Mouse (Mus musculus): ENCODE data around the gene Cngb1. TPM values are rescaled to one million over a fixed set of nuclear protein-coding genes. Genes with fewer than 3 reads are reported as not detected.
A peak's percentile ranks its signal among the peaks of the same experiment; 100 is the strongest.

Cngb1 gene
- polyA plus RNA-seq, 1 experiment from 2014 or later = 0.28 TPM

DNA sequence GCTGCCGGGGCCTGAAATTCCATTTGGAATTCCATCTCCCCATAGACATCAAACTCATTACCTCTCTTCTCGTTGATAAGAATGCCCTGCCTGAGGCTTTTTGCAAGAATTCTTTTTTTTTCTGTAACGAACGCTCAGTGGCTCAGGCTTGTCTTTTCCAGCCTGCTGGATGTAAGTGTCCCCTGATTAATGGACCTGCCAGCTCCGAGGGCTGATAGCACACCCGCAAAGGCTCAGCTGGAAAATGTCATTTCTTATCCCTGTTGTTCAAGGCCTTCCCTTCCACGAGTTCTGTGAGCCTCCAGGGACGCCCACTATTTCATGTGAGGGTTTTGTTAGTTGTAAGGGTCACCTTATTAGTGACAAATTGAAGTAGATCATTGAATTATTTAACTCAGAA is 100.4 kb downstream of the Cngb1 start:
- Histone ChIP-seq H3K4me1 (ENCODE audit: insufficient read depth) (no peaks in the 10 kb centered on the region), H3K4me2 (no peak overlapping the region), H3K9me3 (ENCODE audit: low read depth, low read length) (no peaks in the 10 kb centered on the region), H3K27me3 (ENCODE audit: insufficient read depth, low read length) (no peaks in the 10 kb centered on the region), H3K4me3 (ENCODE audit: low read depth, low read length) (no peak overlapping the region), H3K36me3 (ENCODE audit: insufficient read depth) (no peaks in the 10 kb centered on the region), H3K27ac (ENCODE audit: low read depth) (no peak overlapping the region), H3K9ac (no peak overlapping the region)
- ATAC-seq (ENCODE audit: insufficient read depth) = no peak
- TF ChIP-seq CTCF (IDR thresholded peaks at IDR 0.05; ENCODE audit: low read depth) = no peak
- peak; percentile 33 for DNase-seq
- 9% methylated on average over 8 of the region's 8 CpGs for WGBS

DNA sequence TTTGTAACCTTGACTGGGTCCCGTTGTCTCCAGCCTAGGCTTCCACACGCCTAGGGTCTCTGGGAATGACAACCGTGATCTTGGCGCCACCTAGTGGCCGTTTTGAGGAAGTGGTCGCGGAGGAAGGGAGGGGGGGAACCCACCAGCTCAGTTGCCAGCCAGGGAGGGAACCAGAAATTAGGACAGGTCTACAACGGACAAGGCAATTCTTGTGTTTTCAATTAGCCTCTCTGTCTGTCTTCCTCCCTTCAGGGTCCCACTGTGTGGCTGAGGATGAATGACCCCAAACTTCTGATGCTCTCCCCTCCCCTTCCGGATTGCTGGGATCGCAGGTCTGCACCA is 102.4 kb downstream of the Cngb1 start:
- Histone ChIP-seq H3K36me3 (ENCODE audit: insufficient read depth) (no peaks in the 10 kb centered on the region), H3K9ac (no peak overlapping the region), H3K27ac (ENCODE audit: low read depth) (no peak overlapping the region), H3K9me3 (ENCODE audit: low read depth, low read length) (no peaks in the 10 kb centered on the region), H3K4me2 (no peak overlapping the region), H3K4me3 (ENCODE audit: low read depth, low read length) (no peak overlapping the region), H3K4me1 (ENCODE audit: insufficient read depth) (no peaks in the 10 kb centered on the region), H3K27me3 (ENCODE audit: insufficient read depth, low read length) (no peaks in the 10 kb centered on the region)
- ATAC-seq (ENCODE audit: insufficient read depth) (peak; percentile 81), DNase-seq (peak; percentile 87)
- 15% methylated on average over 10 of the region's 10 CpGs for WGBS
- TF ChIP-seq CTCF (IDR thresholded peaks at IDR 0.05; ENCODE audit: low read depth) = peak; percentile 98

DNA sequence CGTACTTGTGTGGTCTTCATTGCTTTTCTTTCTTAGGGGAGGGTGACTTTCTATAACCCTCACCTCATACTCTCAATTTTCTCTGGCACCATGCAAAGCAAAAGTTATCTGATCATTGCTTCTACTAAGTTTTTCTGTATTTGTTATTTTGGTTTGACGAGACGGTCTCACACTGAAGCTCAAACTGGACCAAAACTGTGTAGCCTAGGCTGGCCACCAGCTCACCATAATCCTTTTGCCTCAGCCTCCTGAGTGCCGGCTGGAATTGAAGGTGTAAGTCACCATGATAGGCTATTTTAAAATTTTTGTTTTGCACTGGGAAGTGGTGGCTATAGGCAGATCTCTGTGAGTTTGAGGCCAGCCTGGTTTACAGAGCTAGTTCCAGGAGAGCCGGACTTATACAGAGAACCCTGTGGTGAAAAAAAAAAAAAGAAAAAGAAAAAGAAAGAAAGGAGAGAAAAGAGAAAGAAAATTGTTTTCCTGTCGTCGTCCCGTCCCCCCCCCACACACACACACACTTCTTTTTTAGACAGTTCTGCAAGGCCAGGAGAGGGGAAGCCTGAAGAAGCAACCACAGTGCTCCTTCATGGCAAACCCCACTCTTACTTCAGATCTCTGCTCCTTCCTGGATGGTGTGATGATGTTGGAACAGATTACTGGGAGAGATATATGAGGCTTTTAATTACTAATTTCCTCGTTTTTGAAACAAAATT is 102.9 kb downstream of the Cngb1 start:
- no peak overlapping the region for H3K4me3 ChIP-seq (ENCODE audit: low read depth, low read length)
- DNase-seq (no peak), ATAC-seq (ENCODE audit: insufficient read depth) (no peak)
- H3K36me3 ChIP-seq (ENCODE audit: insufficient read depth) = no peaks in the 10 kb centered on the region
- no peak overlapping the region for H3K9ac ChIP-seq
- H3K27me3 ChIP-seq (ENCODE audit: insufficient read depth, low read length) = no peaks in the 10 kb centered on the region
- H3K9me3 ChIP-seq (ENCODE audit: low read depth, low read length) = no peaks in the 10 kb centered on the region
- no peak for TF ChIP-seq CTCF (IDR thresholded peaks at IDR 0.05; ENCODE audit: low read depth)
- H3K4me2 ChIP-seq = no peak overlapping the region
- no peak overlapping the region for H3K27ac ChIP-seq (ENCODE audit: low read depth)
- 49% methylated on average over 9 of the region's 9 CpGs for WGBS
- H3K4me1 ChIP-seq (ENCODE audit: insufficient read depth) = no peaks in the 10 kb centered on the region

DNA sequence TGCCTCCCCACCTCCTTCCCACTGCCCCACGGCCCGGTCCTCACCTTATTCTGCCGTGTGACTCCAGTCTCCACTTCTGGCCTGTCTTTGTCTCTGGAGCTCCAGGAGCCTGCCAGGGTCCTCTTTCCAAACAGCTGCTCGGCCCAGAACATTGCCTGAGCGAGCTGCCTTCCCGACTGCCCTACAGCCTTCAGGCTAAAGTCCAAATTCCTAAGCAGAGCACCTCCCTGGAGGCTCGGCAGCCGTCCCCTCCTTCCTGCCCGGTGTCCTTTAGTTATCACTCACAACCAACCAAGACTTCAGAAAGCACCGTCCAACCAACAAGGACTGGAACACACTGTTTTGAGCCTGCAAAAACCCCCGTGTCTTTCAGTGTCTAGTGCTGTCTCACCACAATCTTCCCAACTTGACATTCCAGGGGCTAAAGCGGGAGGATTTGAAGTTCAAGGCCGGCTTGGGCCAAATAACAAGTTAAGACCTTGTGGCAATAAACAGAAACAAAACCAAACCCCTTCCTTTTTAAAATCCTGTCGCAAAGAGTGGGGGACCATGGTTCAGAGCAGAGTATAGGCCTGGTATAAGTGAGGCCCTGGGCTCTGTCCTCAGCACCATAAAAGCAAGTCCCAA is 103.6 kb downstream of the Cngb1 start, which contains the start of gene Kifc3:
Kifc3 (minus strand) TSS at position 164 of the 627 bp plus-strand sequence.
- Histone ChIP-seq H3K4me2 (no peak within 1 kb of the TSS), H3K27ac (ENCODE audit: low read depth) (no peak within 1 kb of the TSS), H3K27me3 (ENCODE audit: insufficient read depth, low read length) (no peaks in the 10 kb centered on the region), H3K9me3 (ENCODE audit: low read depth, low read length) (no peaks in the 10 kb centered on the region), H3K36me3 (ENCODE audit: insufficient read depth) (no peaks in the 10 kb centered on the region), H3K4me3 (ENCODE audit: low read depth, low read length) (no peak within 1 kb of the TSS), H3K4me1 (ENCODE audit: insufficient read depth) (no peaks in the 10 kb centered on the region), H3K9ac (no peak within 1 kb of the TSS)
- DNase-seq (no peak), ATAC-seq (ENCODE audit: insufficient read depth) (no peak)
- TF ChIP-seq CTCF (IDR thresholded peaks at IDR 0.05; ENCODE audit: low read depth) = no peak
- 40% methylated on average over 14 of the region's 14 CpGs for WGBS

DNA sequence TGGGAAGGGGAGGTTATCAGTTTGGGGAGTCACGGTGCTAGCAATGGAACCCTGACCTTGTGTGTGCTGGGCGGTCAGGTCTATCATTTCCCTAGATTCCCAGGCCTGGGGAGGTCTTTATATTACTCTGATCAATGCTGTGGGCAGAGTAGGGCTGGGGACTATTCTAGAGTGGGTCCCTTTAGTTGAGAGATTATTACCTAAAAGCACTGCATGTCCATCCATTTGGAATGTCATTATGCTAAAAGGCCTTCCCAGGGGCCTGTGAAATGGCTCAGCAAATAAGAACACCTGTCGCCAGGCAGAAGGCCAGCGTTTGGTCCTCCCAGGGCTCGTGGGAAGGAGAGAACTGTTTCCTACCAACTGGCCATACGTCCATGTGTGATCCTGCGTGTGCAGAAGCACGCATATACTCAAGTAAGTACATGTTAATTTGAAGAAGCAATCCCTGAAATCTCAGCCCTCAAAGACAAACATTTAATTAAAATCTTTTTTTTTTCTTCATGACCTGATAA is 104.3 kb downstream of the Cngb1 start:
- Histone ChIP-seq H3K27ac (ENCODE audit: low read depth) (no peak overlapping the region), H3K27me3 (ENCODE audit: insufficient read depth, low read length) (no peaks in the 10 kb centered on the region), H3K9ac (no peak overlapping the region), H3K36me3 (ENCODE audit: insufficient read depth) (no peaks in the 10 kb centered on the region), H3K4me1 (ENCODE audit: insufficient read depth) (no peaks in the 10 kb centered on the region), H3K9me3 (ENCODE audit: low read depth, low read length) (no peaks in the 10 kb centered on the region), H3K4me2 (no peak overlapping the region), H3K4me3 (ENCODE audit: low read depth, low read length) (no peak overlapping the region)
- no peak for TF ChIP-seq CTCF (IDR thresholded peaks at IDR 0.05; ENCODE audit: low read depth)
- WGBS = 64% methylated on average over 8 of the region's 8 CpGs
- no peak for DNase-seq
- ATAC-seq (ENCODE audit: insufficient read depth) = no peak

DNA sequence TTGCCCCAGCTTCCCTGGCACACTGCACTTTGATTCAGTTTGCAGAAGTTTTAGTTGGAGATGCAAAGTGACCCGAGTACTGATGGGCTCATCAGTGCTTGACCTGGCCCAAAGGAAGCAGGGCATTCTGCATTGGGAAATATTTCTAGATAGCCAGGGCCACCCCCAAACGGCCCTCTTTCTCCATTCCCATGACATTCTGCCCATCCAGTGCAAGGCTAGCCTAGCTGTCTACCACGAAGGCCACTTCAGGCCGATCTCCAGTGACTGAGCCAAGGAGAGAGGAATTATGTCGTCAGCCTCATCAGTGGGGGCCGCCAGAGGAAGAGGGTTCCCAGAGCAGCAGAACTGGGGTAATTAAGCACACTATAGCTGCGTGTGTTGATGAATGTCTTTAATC is 104.9 kb downstream of the Cngb1 start:
- no peak overlapping the region for H3K4me2 ChIP-seq
- no peaks in the 10 kb centered on the region for H3K27me3 ChIP-seq (ENCODE audit: insufficient read depth, low read length)
- ATAC-seq (ENCODE audit: insufficient read depth) (no peak), DNase-seq (no peak)
- no peak overlapping the region for H3K27ac ChIP-seq (ENCODE audit: low read depth)
- no peaks in the 10 kb centered on the region for H3K4me1 ChIP-seq (ENCODE audit: insufficient read depth)
- no peaks in the 10 kb centered on the region for H3K36me3 ChIP-seq (ENCODE audit: insufficient read depth)
- H3K9ac ChIP-seq = no peak overlapping the region
- no peak for TF ChIP-seq CTCF (IDR thresholded peaks at IDR 0.05; ENCODE audit: low read depth)
- 65% methylated on average over 7 of the region's 7 CpGs for WGBS
- H3K4me3 ChIP-seq (ENCODE audit: low read depth, low read length) = no peak overlapping the region
- H3K9me3 ChIP-seq (ENCODE audit: low read depth, low read length) = no peaks in the 10 kb centered on the region

DNA sequence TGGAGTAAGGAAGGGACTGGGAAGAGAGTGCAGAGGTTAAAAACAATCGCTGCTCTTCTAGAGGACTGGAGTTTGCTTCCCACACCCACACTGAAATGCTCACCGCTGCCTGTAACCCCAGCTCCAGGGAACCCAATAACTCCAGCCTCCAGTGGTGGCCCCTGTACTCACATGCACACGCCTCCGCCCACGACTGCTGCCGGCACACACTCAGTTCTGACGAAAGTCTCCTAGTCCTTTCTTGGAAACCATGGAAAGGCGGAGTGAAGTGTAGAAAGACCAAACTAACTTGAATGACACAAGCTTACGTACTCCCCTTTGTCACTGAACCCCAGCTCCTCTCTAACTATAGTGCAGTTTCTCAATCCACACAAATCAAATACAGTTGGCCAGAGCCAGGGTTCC is 106.4 kb downstream of the Cngb1 start:
- no peak overlapping the region for H3K9ac ChIP-seq
- no peak overlapping the region for H3K4me2 ChIP-seq
- WGBS = 76% methylated on average over 9 of the region's 9 CpGs
- no peaks in the 10 kb centered on the region for H3K36me3 ChIP-seq (ENCODE audit: insufficient read depth)
- H3K4me1 ChIP-seq (ENCODE audit: insufficient read depth) = no peaks in the 10 kb centered on the region
- no peak overlapping the region for H3K27ac ChIP-seq (ENCODE audit: low read depth)
- ATAC-seq (ENCODE audit: insufficient read depth) = no peak
- no peaks in the 10 kb centered on the region for H3K27me3 ChIP-seq (ENCODE audit: insufficient read depth, low read length)
- no peak for DNase-seq
- H3K4me3 ChIP-seq (ENCODE audit: low read depth, low read length) = no peak overlapping the region
- H3K9me3 ChIP-seq (ENCODE audit: low read depth, low read length) = no peaks in the 10 kb centered on the region
- TF ChIP-seq CTCF (IDR thresholded peaks at IDR 0.05; ENCODE audit: low read depth) = no peak

All from lung, embryonic 14.5 days (tissue).